Mouse (Mus musculus): ENCODE results near the gene Runx1. TPM values are rescaled to one million over a fixed set of nuclear protein-coding genes. Genes with fewer than 3 reads are reported as not detected.

Gene Runx1
- polyA plus RNA-seq, 1 experiment: 87.4 TPM

GRCm38 (mm10) chr16:92644718-92645422, 181.1 kb downstream of the Runx1 start:
- H3K27ac ChIP-seq (ENCODE audit: control insufficient read depth, insufficient read depth, low read length): peak overlapping the region; percentile 75
- peak; percentile 74 for DNase-seq
- H3K36me3 ChIP-seq (ENCODE audit: control insufficient read depth, insufficient read depth, low read length): peaks cover 17% of the 10 kb centered on the region; the same call in 1 of the 2 replicates
- peaks cover 53% of the 10 kb centered on the region for H3K4me1 ChIP-seq (replicated peaks; ENCODE audit: control insufficient read depth, insufficient read depth, low read length)
- H3K27me3 ChIP-seq (ENCODE audit: control insufficient read depth, insufficient read depth, low read length): no peaks in the 10 kb centered on the region
- WGBS: 5% methylated on average over 15 of the region's 15 CpGs
- TF ChIP-seq POLR2A (IDR thresholded peaks at IDR 0.05; ENCODE audit: control insufficient read depth, extremely low read depth, insufficient read depth, low read length, poor library complexity): no peak
- no peak for TF ChIP-seq CTCF (IDR thresholded peaks at IDR 0.05; ENCODE audit: borderline replicate concordance, control insufficient read depth, extremely low read depth, insufficient read depth, low read length, poor library complexity)
- H3K4me3 ChIP-seq (ENCODE audit: control insufficient read depth, insufficient read depth, low read length): peak overlapping the region; percentile 7; the same call in 1 of the 2 replicates

DNA sequence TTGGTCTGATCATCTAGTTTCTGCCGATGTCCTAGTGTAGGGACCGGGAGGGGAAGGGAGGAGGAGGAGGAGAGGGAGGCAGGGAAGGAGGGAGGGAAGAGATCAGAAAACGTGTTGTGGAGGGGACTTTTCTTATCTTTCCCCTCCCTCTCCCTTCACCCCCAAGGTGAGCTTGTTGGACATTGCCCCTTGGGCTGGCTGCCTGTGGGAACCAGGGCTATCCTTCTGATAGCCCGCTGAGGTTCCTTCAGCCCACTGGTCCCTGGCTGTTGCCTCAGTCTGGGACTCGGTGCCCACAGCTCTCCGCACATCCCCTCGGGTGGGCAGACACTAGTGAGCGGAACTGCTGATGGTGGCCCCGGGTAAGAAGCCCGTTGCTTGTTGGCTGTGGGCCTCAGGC, 181.6 kb downstream of the Runx1 start:
- peaks cover 58% of the 10 kb centered on the region for H3K4me1 ChIP-seq (replicated peaks; ENCODE audit: control insufficient read depth, insufficient read depth, low read length)

DNA sequence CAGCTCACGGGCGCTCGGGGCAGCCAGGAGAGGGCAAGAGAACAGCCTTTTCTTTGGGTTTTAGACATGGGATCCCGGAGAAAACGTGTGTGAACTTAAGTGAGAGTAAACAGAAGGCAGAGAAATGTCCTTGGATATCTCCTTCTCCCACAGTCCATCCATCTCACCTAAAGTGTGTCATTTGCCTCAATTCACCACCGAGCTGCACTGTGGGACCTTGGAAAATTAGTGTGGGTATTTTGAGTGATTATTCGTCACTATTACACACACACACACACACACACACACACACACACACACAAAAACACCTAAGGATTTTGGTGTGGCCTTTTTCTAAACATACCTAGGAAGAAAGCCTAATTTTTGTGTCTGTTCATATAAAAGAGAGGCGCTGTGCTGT, 183.7 kb downstream of the Runx1 start:
- Histone ChIP-seq H3K4me3 (ENCODE audit: control insufficient read depth, insufficient read depth, low read length) (no peak overlapping the region), H3K27ac (ENCODE audit: control insufficient read depth, insufficient read depth, low read length) (no peak overlapping the region), H3K4me1 (replicated peaks; ENCODE audit: control insufficient read depth, insufficient read depth, low read length) (peaks cover 54% of the 10 kb centered on the region), H3K36me3 (ENCODE audit: control insufficient read depth, insufficient read depth, low read length) (peaks cover 17% of the 10 kb centered on the region; the same call in 1 of the 2 replicates), H3K27me3 (ENCODE audit: control insufficient read depth, insufficient read depth, low read length) (no peaks in the 10 kb centered on the region)
- no peak for TF ChIP-seq POLR2A (IDR thresholded peaks at IDR 0.05; ENCODE audit: control insufficient read depth, extremely low read depth, insufficient read depth, low read length, poor library complexity)
- TF ChIP-seq CTCF (IDR thresholded peaks at IDR 0.05; ENCODE audit: borderline replicate concordance, control insufficient read depth, extremely low read depth, insufficient read depth, low read length, poor library complexity): no peak
- WGBS: 96% methylated on average over 8 of the region's 8 CpGs
- no peak for DNase-seq

More for the DNA sequence above, 181.6 kb downstream of the Runx1 start:
- 41% methylated on average over 10 of the region's 10 CpGs for WGBS
- Histone ChIP-seq H3K4me3 (ENCODE audit: control insufficient read depth, insufficient read depth, low read length) (peak overlapping the region; percentile 2; the same call in 1 of the 2 replicates), H3K36me3 (ENCODE audit: control insufficient read depth, insufficient read depth, low read length) (peaks cover 17% of the 10 kb centered on the region; the same call in 1 of the 2 replicates), H3K27ac (ENCODE audit: control insufficient read depth, insufficient read depth, low read length) (peak overlapping the region; percentile 60), H3K27me3 (ENCODE audit: control insufficient read depth, insufficient read depth, low read length) (no peaks in the 10 kb centered on the region)
- TF ChIP-seq CTCF (IDR thresholded peaks at IDR 0.05; ENCODE audit: borderline replicate concordance, control insufficient read depth, extremely low read depth, insufficient read depth, low read length, poor library complexity) (no peak), POLR2A (IDR thresholded peaks at IDR 0.05; ENCODE audit: control insufficient read depth, extremely low read depth, insufficient read depth, low read length, poor library complexity) (no peak)
- DNase-seq: no peak

GRCm38 (mm10) chr16:92641053-92641452, 184.9 kb downstream of the Runx1 start:
- Histone ChIP-seq H3K4me1 (replicated peaks; ENCODE audit: control insufficient read depth, insufficient read depth, low read length) (peaks cover 47% of the 10 kb centered on the region), H3K27me3 (ENCODE audit: control insufficient read depth, insufficient read depth, low read length) (no peaks in the 10 kb centered on the region), H3K27ac (ENCODE audit: control insufficient read depth, insufficient read depth, low read length) (peak overlapping the region; percentile 51; the same call in 1 of the 2 replicates), H3K4me3 (ENCODE audit: control insufficient read depth, insufficient read depth, low read length) (no peak overlapping the region), H3K36me3 (ENCODE audit: control insufficient read depth, insufficient read depth, low read length) (peaks cover 17% of the 10 kb centered on the region; the same call in 1 of the 2 replicates)
- DNase-seq: peak; percentile 22
- TF ChIP-seq CTCF (IDR thresholded peaks at IDR 0.05; ENCODE audit: borderline replicate concordance, control insufficient read depth, extremely low read depth, insufficient read depth, low read length, poor library complexity) (no peak), POLR2A (IDR thresholded peaks at IDR 0.05; ENCODE audit: control insufficient read depth, extremely low read depth, insufficient read depth, low read length, poor library complexity) (no peak)
- 7% methylated on average over 6 of the region's 6 CpGs for WGBS

GRCm38 (mm10) chr16:92639093-92639492, 186.9 kb downstream of the Runx1 start:
- Histone ChIP-seq H3K36me3 (ENCODE audit: control insufficient read depth, insufficient read depth, low read length) (peaks cover 22% of the 10 kb centered on the region), H3K27me3 (ENCODE audit: control insufficient read depth, insufficient read depth, low read length) (no peaks in the 10 kb centered on the region), H3K4me1 (replicated peaks; ENCODE audit: control insufficient read depth, insufficient read depth, low read length) (peaks cover 28% of the 10 kb centered on the region), H3K27ac (ENCODE audit: control insufficient read depth, insufficient read depth, low read length) (no peak overlapping the region), H3K4me3 (ENCODE audit: control insufficient read depth, insufficient read depth, low read length) (no peak overlapping the region)
- no peak for TF ChIP-seq CTCF (IDR thresholded peaks at IDR 0.05; ENCODE audit: borderline replicate concordance, control insufficient read depth, extremely low read depth, insufficient read depth, low read length, poor library complexity)
- no peak for TF ChIP-seq POLR2A (IDR thresholded peaks at IDR 0.05; ENCODE audit: control insufficient read depth, extremely low read depth, insufficient read depth, low read length, poor library complexity)
- DNase-seq: no peak
- 65% methylated on average over 8 of the region's 8 CpGs for WGBS

DNA sequence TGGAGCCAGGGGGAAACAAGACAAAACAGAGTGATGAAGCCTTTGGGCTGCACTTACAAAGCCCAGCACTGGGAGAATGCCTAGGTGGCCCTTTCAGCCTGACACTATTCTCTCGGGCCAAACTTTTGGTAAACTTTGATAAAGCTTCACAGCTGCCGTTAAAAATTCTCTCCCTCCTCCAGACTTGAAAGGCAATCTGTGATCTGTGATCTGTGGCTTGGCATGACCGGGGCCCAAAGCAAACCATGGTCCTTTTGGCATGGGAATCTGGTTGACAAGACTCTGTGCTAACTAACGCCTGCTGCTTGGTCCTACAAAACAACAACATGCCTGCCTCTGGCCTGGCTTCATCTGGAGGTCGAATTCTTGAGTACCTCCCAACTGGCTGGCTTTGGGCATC, 188.9 kb downstream of the Runx1 start:
- peaks cover 14% of the 10 kb centered on the region for H3K36me3 ChIP-seq (ENCODE audit: control insufficient read depth, insufficient read depth, low read length)
- H3K4me3 ChIP-seq (ENCODE audit: control insufficient read depth, insufficient read depth, low read length): no peak overlapping the region
- no peak overlapping the region for H3K27ac ChIP-seq (ENCODE audit: control insufficient read depth, insufficient read depth, low read length)
- no peak for TF ChIP-seq POLR2A (IDR thresholded peaks at IDR 0.05; ENCODE audit: control insufficient read depth, extremely low read depth, insufficient read depth, low read length, poor library complexity)
- TF ChIP-seq CTCF (IDR thresholded peaks at IDR 0.05; ENCODE audit: borderline replicate concordance, control insufficient read depth, extremely low read depth, insufficient read depth, low read length, poor library complexity): no peak
- WGBS: 97% methylated on average over 5 of the region's 5 CpGs
- no peaks in the 10 kb centered on the region for H3K27me3 ChIP-seq (ENCODE audit: control insufficient read depth, insufficient read depth, low read length)
- peaks cover 22% of the 10 kb centered on the region for H3K4me1 ChIP-seq (replicated peaks; ENCODE audit: control insufficient read depth, insufficient read depth, low read length)
- no peak for DNase-seq
